Mouse (Mus musculus): Measurements from ENCODE around the gene Plxna4. TPM values are rescaled to one million over a fixed set of nuclear protein-coding genes. Genes with fewer than 3 reads are reported as not detected.

The Plxna4 gene
- total RNA-seq, 1 experiment, result 0.98 TPM

- in situ Hi-C loops (cut with MboI; ENCODE audit: low sequenced_read_pairs in 2 of 2, unreplicated experiment in 2 of 2), result no loop called here
- Histone ChIP-seq H3K27ac (ENCODE audit: insufficient read depth, low read depth, low read length, poor library complexity, severe bottlenecking) (no peak overlapping the region), H3K9ac (ENCODE audit: insufficient read depth, low read depth, low read length, poor library complexity, severe bottlenecking) (no peak overlapping the region), H3K4me3 (ENCODE audit: insufficient read depth in 1 of 2, low read depth in 1 of 2, low read length in 2 of 2, poor library complexity in 1 of 2, severe bottlenecking in 1 of 2) (no peak overlapping the region), H3K36me3 (ENCODE audit: control insufficient read depth, insufficient read depth, low read length, poor library complexity, severe bottlenecking) (no peaks in the 10 kb centered on the region), H3K9me3 (ENCODE audit: control insufficient read depth, insufficient read depth, low read depth, low read length) (no peaks in the 10 kb centered on the region), H3K4me1 (ENCODE audit: control insufficient read depth in 2 of 2, insufficient read depth in 2 of 2, low read length in 2 of 2, poor library complexity in 1 of 2) (peaks cover 0 to 3% of the 10 kb centered on the region in 2 experiments; a peak in 1 of 4 replicates)
- TF ChIP-seq ZC3H11A (IDR thresholded peaks at IDR 0.05; ENCODE audit: borderline replicate concordance, low read depth, low read length) (no peak), CHD2 (IDR thresholded peaks at IDR 0.05; ENCODE audit: low read depth, low read length) (no peak), HCFC1 (IDR thresholded peaks at IDR 0.05; ENCODE audit: borderline replicate concordance, insufficient read depth, low read length) (no peak)
- no peak for DNase-seq (ENCODE audit: low read depth, low spot score)
Measured at GRCm38 (mm10) chr6:32105547-32106275, 482.3 kb downstream of the Plxna4 start.

All from ES-E14 (cell line).